8 mouse cellular contexts compared by ENCODE assay signal in the genomic region with DNA sequence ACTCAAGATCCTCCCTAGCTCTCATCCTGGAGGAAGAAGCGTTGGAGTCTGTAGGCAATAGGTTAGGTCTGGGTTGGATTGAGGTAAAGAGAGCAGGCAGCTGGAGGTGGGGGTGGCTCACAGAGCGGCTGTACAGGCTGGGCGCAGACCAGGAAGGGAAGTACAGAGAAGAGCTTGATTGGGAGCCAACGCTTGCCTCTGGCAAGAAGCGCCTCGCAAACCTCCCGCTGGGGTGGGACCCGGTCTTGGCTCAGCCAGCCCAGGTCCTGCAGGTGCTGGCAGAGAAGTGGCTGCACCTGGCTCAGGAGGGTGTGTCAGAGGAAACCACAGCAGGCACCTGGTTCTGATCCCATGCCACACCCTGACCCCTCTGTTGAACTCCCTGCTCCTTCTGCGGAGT.
DNase-seq lines count a peak whose midpoint lies in the region; ATAC-seq lines count a peak whose summit lies in the region.

No protein-coding gene starts in this region.

- 42% methylated on average over 9 of the region's 9 CpGs for whole genome bisulfite sequencing in heart, embryonic 10.5 days
- WGBS in liver, embryonic 12.5 days (ENCODE audit: insufficient replicate concordance): 13% methylated on average over 9 of the region's 9 CpGs
- WGBS in stomach, embryonic 15.5 days: 43% methylated on average over 9 of the region's 9 CpGs
- WGBS in neural tube, embryonic 15.5 days: 65% methylated on average over 9 of the region's 9 CpGs

- H3K27me3 ChIP-seq in heart, embryonic 10.5 days (ENCODE audit: insufficient read depth, poor library complexity, severe bottlenecking): no peaks in the 10 kb centered on the region; the same call in 1 of the 2 replicates
- H3K27me3 ChIP-seq in liver, embryonic 12.5 days (replicated peaks): peaks cover 31% of the 10 kb centered on the region
- H3K27me3 ChIP-seq in stomach, embryonic 15.5 days (replicated peaks): no peaks in the 10 kb centered on the region
- H3K27me3 ChIP-seq in neural tube, embryonic 15.5 days (replicated peaks): no peaks in the 10 kb centered on the region

- H3K9me3 ChIP-seq in heart, embryonic 10.5 days: no peaks in the 10 kb centered on the region
- no peaks in the 10 kb centered on the region for H3K9me3 ChIP-seq in liver, embryonic 12.5 days (replicated peaks)
- no peaks in the 10 kb centered on the region for H3K9me3 ChIP-seq in stomach, embryonic 15.5 days
- no peaks in the 10 kb centered on the region for H3K9me3 ChIP-seq in neural tube, embryonic 15.5 days (replicated peaks)

- ATAC-seq in liver, embryonic 12.5 days: no peak
- ATAC-seq in stomach, embryonic 15.5 days (ENCODE audit: insufficient read depth, low FRiP score, low read depth): peak; percentile 69
- no peak for ATAC-seq in neural tube, embryonic 15.5 days (ENCODE audit: low FRiP score)

- peak; percentile 96 for DNase-seq in heart, adult 11 months
- no peak for DNase-seq in heart, embryonic 10.5 days (ENCODE audit: low spot score)
- peak; percentile 75 for DNase-seq in ZHBTc4 (ENCODE audit: low read depth, low spot score)
- DNase-seq in heart, postnatal 4 days: peak; percentile 59
- DNase-seq in adrenal gland, postnatal 4 days (ENCODE audit: low spot score in 2 of 2): no peak

- no peak overlapping the region; the same call in 1 of the 2 replicates for H3K27ac ChIP-seq in heart, embryonic 10.5 days
- H3K27ac ChIP-seq in liver, embryonic 12.5 days: no peak overlapping the region
- H3K27ac ChIP-seq in stomach, embryonic 15.5 days: peak overlapping the region; percentile 85
- no peak overlapping the region for H3K27ac ChIP-seq in neural tube, embryonic 15.5 days (replicated peaks)

- peak overlapping the region; percentile 15; the same call in 1 of the 2 replicates for H3K4me2 ChIP-seq in liver, embryonic 12.5 days
- peak overlapping the region; percentile 6 for H3K4me2 ChIP-seq in stomach, embryonic 15.5 days
- no peak overlapping the region for H3K4me2 ChIP-seq in neural tube, embryonic 15.5 days

- peaks cover 19% of the 10 kb centered on the region for H3K4me1 ChIP-seq in heart, embryonic 10.5 days
- peaks cover 53% of the 10 kb centered on the region for H3K4me1 ChIP-seq in liver, embryonic 12.5 days
- H3K4me1 ChIP-seq in stomach, embryonic 15.5 days: no peaks in the 10 kb centered on the region; the same call in 1 of the 2 replicates
- H3K4me1 ChIP-seq in neural tube, embryonic 15.5 days: no peaks in the 10 kb centered on the region

- H3K36me3 ChIP-seq in heart, embryonic 10.5 days: no peaks in the 10 kb centered on the region
- no peaks in the 10 kb centered on the region for H3K36me3 ChIP-seq in liver, embryonic 12.5 days
- no peaks in the 10 kb centered on the region for H3K36me3 ChIP-seq in stomach, embryonic 15.5 days
- H3K36me3 ChIP-seq in neural tube, embryonic 15.5 days: no peaks in the 10 kb centered on the region

- 0 out of 2 replicates have a peak overlapping the region, but pooled peaks have one; percentile 25 for H3K9ac ChIP-seq in liver, embryonic 12.5 days
- H3K9ac ChIP-seq in stomach, embryonic 15.5 days: no peak overlapping the region
- H3K9ac ChIP-seq in neural tube, embryonic 15.5 days (replicated peaks): no peak overlapping the region

- no peak overlapping the region for H3K4me3 ChIP-seq in heart, embryonic 10.5 days
- H3K4me3 ChIP-seq in liver, embryonic 12.5 days: no peak overlapping the region
- H3K4me3 ChIP-seq in stomach, embryonic 15.5 days (replicated peaks): no peak overlapping the region
- no peak overlapping the region for H3K4me3 ChIP-seq in neural tube, embryonic 15.5 days (replicated peaks)

Comparison
In these comparisons a context has a peak if more than half of its experiments do, and no peak if none do; other contexts are left out.
1. DNase-seq: peak in heart, adult 11 months (single experiment), ZHBTc4 (single experiment) and heart, postnatal 4 days (single experiment); none in heart, embryonic 10.5 days (single experiment) and adrenal gland, postnatal 4 days (0 of 2).